Mouse (Mus musculus) thymus, adult 18-20 months (tissue): Measurements from ENCODE around the gene 9530068E07Rik.

Experiments used
- DNase-seq, 2 experiments: peaks; one replicate each; pipeline ENCODE4 v3.0.0; 2022; ENCODE audit warnings: mixed read lengths in 2 of 2

9530068E07Rik gene

GRCm38 (mm10) chr11:52429440-52429839 lies 33.2 kb downstream of the 9530068E07Rik start:
- DNase-seq: no peak

- DNase-seq: no peak
Measured at GRCm38 (mm10) chr11:52431594-52431993, 35.4 kb downstream of the 9530068E07Rik start.

DNA sequence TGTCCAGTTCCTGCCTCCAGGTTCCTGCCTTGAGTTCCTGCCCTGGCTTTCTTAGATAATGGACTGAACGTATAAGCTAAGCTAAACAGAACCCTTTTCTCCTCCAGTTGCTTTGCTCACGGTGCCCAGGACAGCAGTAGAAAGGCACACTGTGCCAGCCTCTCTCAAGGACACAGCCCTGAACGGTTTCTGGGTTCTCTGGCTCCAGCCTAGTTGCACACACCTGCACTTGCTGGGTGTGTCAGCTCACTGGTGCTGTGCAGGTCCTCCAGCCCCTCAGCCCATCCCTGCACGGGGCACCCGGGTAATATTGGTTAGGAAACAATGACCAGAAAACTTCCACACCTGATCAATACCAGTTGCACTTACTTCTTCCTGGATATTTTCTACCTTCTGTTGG lies 35.9 kb downstream of the 9530068E07Rik start:
- no peak for DNase-seq

- no peak for DNase-seq
Measured at GRCm38 (mm10) chr11:52433076-52433796, 37.0 kb downstream of the 9530068E07Rik start.

- DNase-seq: no peak
Measured at GRCm38 (mm10) chr11:52433797-52434195, 37.6 kb downstream of the 9530068E07Rik start.

DNA sequence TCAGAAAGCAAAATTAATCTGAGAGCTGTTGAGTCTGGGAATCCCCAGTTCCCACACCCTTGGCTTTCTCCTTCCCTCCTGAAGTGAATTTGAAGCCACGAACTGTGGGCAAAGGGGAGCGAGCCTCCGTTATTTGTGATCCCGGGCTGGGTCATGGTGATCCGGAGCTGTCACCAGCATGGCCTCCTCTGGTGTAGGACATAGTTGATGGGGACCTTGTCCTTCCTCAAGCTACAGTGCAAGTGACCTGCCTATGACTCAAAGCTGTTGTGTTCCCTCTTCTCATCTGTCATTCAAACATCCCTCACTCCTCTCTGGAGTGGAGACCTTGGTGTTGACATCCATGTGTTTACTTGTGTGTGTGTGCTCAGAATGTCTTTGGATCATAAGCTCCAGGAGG lies 39.2 kb downstream of the 9530068E07Rik start:
- DNase-seq: no peak

DNA sequence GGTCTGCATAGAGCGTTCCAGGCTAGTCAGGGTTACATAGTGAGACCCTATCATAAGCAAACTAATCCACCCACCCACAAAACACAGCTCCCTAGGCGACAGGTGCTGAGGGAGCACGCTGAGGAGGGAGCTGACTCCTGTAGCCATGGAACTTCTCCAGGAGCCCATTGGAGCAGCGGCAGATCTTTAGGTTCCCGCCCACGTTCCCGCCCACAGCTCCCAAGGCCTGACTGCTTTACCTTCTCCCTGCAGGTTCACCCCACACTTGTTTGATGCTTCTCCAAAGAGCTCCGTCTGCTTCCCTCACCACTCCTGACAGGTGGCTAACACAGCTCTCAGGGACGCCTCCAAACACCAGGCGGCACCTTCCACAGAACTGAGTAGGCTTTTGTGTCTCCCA lies 40.9 kb downstream of the 9530068E07Rik start:
- no peak for DNase-seq

DNA sequence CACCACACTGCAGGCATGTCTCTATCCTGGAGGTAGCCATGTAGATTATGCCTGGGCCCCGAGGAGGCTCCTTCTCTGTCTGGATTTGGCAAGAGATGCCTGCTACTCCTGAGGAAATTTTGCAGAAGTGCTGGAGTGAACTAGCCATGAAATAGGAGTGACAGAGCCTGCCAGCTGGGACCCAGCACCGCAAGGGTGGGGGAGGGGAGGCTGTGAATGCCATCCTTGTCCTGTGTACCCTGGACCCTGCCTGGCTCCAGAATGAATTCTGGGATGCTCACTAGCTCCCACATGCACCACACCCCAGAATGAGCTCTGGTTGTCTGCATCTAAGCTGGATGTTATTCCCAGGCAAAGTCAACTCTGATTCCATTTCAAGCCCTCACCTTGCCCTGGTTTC lies 44.9 kb downstream of the 9530068E07Rik start:
- DNase-seq: no peak

- no peak for DNase-seq
Measured at GRCm38 (mm10) chr11:52447242-52447641, 51.0 kb downstream of the 9530068E07Rik start.

- DNase-seq: no peak
Measured at GRCm38 (mm10) chr11:52449004-52449403, 52.8 kb downstream of the 9530068E07Rik start.

GRCm38 (mm10) chr11:52458281-52458680 lies 62.1 kb downstream of the 9530068E07Rik start:
- DNase-seq: no peak
